Mouse (Mus musculus) heart, adult 2 months (tissue): ENCODE measurements around the gene Rpl21. TPM values are rescaled to one million over a fixed set of nuclear protein-coding genes. Genes with fewer than 3 reads are reported as not detected.

Experiments used
- DNase-seq, 2 experiments: peaks; one replicate each; pipeline ENCODE4 v3.0.0; 2021
- H3K27ac ChIP-seq: fragments of 200-600 bp; 2 replicates; pipeline ENCODE4 v1.8.1; 2022
- H3K27me3 ChIP-seq: fragments of 200-500 bp; 2 replicates; pipeline ENCODE4 v1.6.1; 2012; ENCODE audit warnings: mild to moderate bottlenecking, low read length, inconsistent platforms, mixed read lengths; ENCODE audit not compliant: control insufficient read depth, insufficient read depth
- H3K36me3 ChIP-seq: fragments of 200-500 bp; 2 replicates; pipeline ENCODE4 v1.6.1; 2012; ENCODE audit warnings: low read length, inconsistent platforms; ENCODE audit not compliant: control insufficient read depth, insufficient read depth
- H3K4me1 ChIP-seq: fragments of 200-500 bp; 2 replicates; pipeline ENCODE4 v1.6.1; 2011; ENCODE audit warnings: low read length; ENCODE audit not compliant: control insufficient read depth, insufficient read depth
- H3K4me3 ChIP-seq: fragments of 200-600 bp; 2 replicates; pipeline ENCODE4 v1.8.1; 2022
- H3K79me2 ChIP-seq: fragments of 200-500 bp; replicated peaks from 2 replicates; pipeline ENCODE4 v1.6.1; 2012; ENCODE audit warnings: mild to moderate bottlenecking, inconsistent platforms, low read length, moderate library complexity, mixed read lengths; ENCODE audit not compliant: control insufficient read depth, insufficient read depth
- H3K9ac ChIP-seq: fragments of 200-500 bp; 2 replicates; pipeline ENCODE4 v1.6.1; 2012; ENCODE audit warnings: low read depth, mild to moderate bottlenecking, control low read depth, inconsistent platforms, low read length, mixed read lengths
- CTCF ChIP-seq: fragments of 200-600 bp; IDR thresholded peaks from 2 replicates; pipeline ENCODE4 v1.8.1; 2022; ENCODE audit warnings: antibody characterized with exemption, mild to moderate bottlenecking, moderate library complexity
- EP300 ChIP-seq: fragments of 200-500 bp; IDR thresholded peaks from 2 replicates; pipeline ENCODE4 v1.6.1; 2011; ENCODE audit warnings: low read depth, low read length, control low read depth; ENCODE audit not compliant: insufficient read depth
- POLR2A ChIP-seq: fragments of 200-500 bp; IDR thresholded peaks from 2 replicates; pipeline ENCODE4 v1.6.1; 2011; ENCODE audit warnings: mild to moderate bottlenecking, low read depth, low read length, control low read depth; ENCODE audit not compliant: insufficient read depth
- WGBS: fragments of 180-500 bp; shearing (Covaris S2); methylation state at CpG from one replicate; pipeline ENCODE4 v1.1.7; 2018; 5-methylcytosine and 5-hydroxymethylcytosine counted together
- intact Hi-C: fragments of 180-260 bp; cut with DNase I; formaldehyde crosslinking; loops from one replicate; pipeline ENCODE4 v1.15.1; 2025
- long read RNA-seq: library from polyadenylated mRNA; stranded (forward); transcript quantifications from one replicate; pipeline ENCODE4 v2.0.0, GENCODE M21; 2021
- polyA plus RNA-seq: library from polyadenylated mRNA; depleted of rRNA; stranded (reverse); fragments of >200 nt; gene quantifications from 2 replicates; pipeline ENCODE4 v1.2.3, GENCODE M21; 2012; rRNA removed
- total RNA-seq, 2 experiments: library from RNA; stranded (reverse); gene quantifications; 2 replicates each; pipeline ENCODE4 v1.2.3; 2021

The Rpl21 gene
- 100 to 1,000 TPM; 119 to 143 TPM for total RNA-seq
- 44.4 and 61.1 TPM in 2 replicates for polyA plus RNA-seq
- long read RNA-seq, partial matches to known transcripts: 1 of 15 reads
- long read RNA-seq, other reads (novel, unspliced or antisense): 7 of 15 reads

DNA sequence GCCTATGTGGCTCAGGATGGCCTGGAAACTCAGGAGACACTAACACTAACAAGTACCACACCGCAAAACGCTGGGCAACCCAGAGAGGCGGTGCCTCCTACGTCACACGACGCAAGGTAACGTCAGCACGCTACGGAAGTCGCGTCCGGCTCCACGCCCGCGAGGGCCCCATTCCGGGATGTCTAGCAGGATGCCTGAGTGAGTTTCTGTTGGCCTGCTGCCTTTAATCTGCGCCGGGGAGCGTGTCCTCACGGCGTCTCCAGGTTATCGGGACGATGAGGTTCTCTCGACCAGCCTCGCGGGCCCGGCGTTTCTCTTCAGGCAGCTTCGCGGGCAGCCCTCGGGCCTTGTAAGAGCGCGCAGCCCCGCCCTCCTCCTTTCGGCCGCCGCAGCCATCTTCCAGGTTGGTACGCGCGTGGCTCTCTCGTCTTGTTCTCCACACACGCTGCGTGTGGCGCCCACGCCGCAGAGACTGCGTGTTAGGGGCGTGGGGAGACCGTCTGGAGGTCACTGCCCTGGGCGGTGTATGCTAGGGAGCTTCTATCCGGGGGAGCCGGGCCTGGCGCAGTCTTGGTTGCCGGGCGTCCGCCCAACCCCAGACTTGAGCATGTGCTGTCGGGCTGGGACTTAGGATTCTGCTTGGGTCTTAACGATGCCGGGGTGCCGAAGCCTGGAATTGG, at the start of gene Rpl21:
Rpl21 (plus strand) TSS at position 122 of the 680 bp plus-strand sequence.
- Histone ChIP-seq H3K4me3 (peak within 1 kb of the TSS; percentile 65), H3K9ac (peak within 1 kb of the TSS; percentile 94), H3K27ac (peak within 1 kb of the TSS; percentile 100), H3K27me3 (no peaks in the 10 kb centered on the region), H3K4me1 (peaks cover 2% of the 10 kb centered on the region; the same call in 1 of the 2 replicates), H3K36me3 (peaks cover 17% of the 10 kb centered on the region), H3K79me2 (no peaks in the 10 kb centered on the region)
- intact Hi-C loops: loop anchor here (1.0 to 10.0 kb wide), 5 partner anchors 12 to 242 kb away; partner anchors contain the start of genes Lnx2, Polr1d, Rasl11a and Usp12
- TF ChIP-seq CTCF: no peak
- peak; percentile 69 for TF ChIP-seq EP300
- TF ChIP-seq POLR2A: peak; percentile 94
- under 1% methylated on average over 60 of the region's 60 CpGs for WGBS
- peak; percentile 96 to 97 for DNase-seq

GRCm38 (mm10) chr5:146783300-146783699, 49.4 kb upstream of the Rpl21 start:
- Histone ChIP-seq H3K9ac (no peak overlapping the region), H3K79me2 (peaks cover 13% of the 10 kb centered on the region), H3K36me3 (0 out of 2 replicates have a peak, but pooled peaks cover 2% of the 10 kb centered on the region), H3K27ac (no peak overlapping the region), H3K4me1 (peaks cover 14% of the 10 kb centered on the region), H3K4me3 (no peak overlapping the region), H3K27me3 (no peaks in the 10 kb centered on the region)
- DNase-seq: no peak
- WGBS: 79% methylated on average over 10 of the region's 10 CpGs
- TF ChIP-seq CTCF: peak; percentile 52
- TF ChIP-seq POLR2A: no peak
- no peak for TF ChIP-seq EP300
- intact Hi-C loops: no loop called here

DNA sequence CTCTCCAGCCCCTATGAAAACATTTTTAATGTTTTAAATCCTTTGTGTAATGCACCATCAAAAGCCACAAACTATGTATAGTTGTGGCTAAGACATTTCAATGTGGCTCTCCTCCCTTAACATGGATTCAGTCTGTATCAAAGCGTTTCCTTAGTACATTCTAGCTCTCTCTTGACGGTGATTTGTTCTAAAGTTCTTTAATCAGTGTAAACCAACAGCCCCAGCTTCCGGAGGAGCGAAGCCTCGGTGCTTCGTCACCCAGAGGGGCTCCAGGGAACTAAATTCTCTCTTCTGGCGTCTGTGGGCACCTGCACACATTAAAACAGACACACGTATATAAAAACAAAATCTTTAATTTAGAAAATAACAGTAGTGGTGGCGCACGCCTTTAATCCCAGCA, 48.8 kb upstream of the Rpl21 start:
- H3K79me2 ChIP-seq: peaks cover 13% of the 10 kb centered on the region
- 0 out of 2 replicates have a peak, but pooled peaks cover 2% of the 10 kb centered on the region for H3K36me3 ChIP-seq
- peaks cover 14% of the 10 kb centered on the region for H3K4me1 ChIP-seq
- WGBS: 91% methylated on average over 10 of the region's 10 CpGs
- no peak overlapping the region for H3K4me3 ChIP-seq
- DNase-seq: no peak
- no peak for TF ChIP-seq EP300
- TF ChIP-seq POLR2A: no peak
- no peak for TF ChIP-seq CTCF
- H3K9ac ChIP-seq: no peak overlapping the region
- no peak overlapping the region for H3K27ac ChIP-seq
- intact Hi-C loops: no loop called here
- H3K27me3 ChIP-seq: no peaks in the 10 kb centered on the region

GRCm38 (mm10) chr5:146786123-146786522, 46.6 kb upstream of the Rpl21 start:
- no peak overlapping the region for H3K4me3 ChIP-seq
- WGBS: 70% methylated on average over 8 of the region's 8 CpGs
- no peaks in the 10 kb centered on the region for H3K36me3 ChIP-seq
- intact Hi-C loops: no loop called here
- peaks cover 17% of the 10 kb centered on the region for H3K79me2 ChIP-seq
- no peak for TF ChIP-seq EP300
- TF ChIP-seq POLR2A: no peak
- TF ChIP-seq CTCF: no peak
- peaks cover 6% of the 10 kb centered on the region for H3K4me1 ChIP-seq
- H3K9ac ChIP-seq: no peak overlapping the region
- no peak overlapping the region for H3K27ac ChIP-seq
- no peaks in the 10 kb centered on the region for H3K27me3 ChIP-seq
- DNase-seq: no peak

DNA sequence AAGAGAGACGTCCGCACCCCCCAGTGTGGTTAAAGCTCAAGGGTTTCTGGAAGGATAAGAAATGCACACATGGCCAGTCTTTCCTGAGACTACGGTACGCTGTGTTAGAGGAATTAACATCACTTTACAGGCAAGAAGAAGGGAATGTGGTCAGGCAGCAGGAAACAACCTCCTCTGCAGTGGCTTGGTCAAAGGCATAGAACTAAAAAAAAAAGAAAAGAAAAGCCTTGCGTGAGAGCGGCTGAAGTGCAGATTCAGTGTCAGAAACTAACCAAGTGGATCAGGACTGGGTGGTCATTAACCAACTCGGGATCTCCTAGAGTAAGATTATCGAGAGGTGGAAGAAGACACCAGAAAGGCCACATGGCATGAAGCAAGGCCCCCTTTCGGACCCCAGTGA, 43.3 kb upstream of the Rpl21 start:
- 78% methylated on average over 9 of the region's 9 CpGs for WGBS
- H3K4me1 ChIP-seq: peaks cover 11% of the 10 kb centered on the region
- H3K27me3 ChIP-seq: no peaks in the 10 kb centered on the region
- no peak overlapping the region for H3K27ac ChIP-seq
- H3K79me2 ChIP-seq: peaks cover 7% of the 10 kb centered on the region
- intact Hi-C loops: no loop called here
- H3K4me3 ChIP-seq: no peak overlapping the region
- H3K9ac ChIP-seq: no peak overlapping the region
- TF ChIP-seq EP300: no peak
- TF ChIP-seq CTCF: no peak
- TF ChIP-seq POLR2A: no peak
- no peaks in the 10 kb centered on the region for H3K36me3 ChIP-seq
- no peak for DNase-seq

GRCm38 (mm10) chr5:146790944-146791343, 41.7 kb upstream of the Rpl21 start:
- Histone ChIP-seq H3K27me3 (no peaks in the 10 kb centered on the region), H3K79me2 (peaks cover 7% of the 10 kb centered on the region), H3K4me3 (no peak overlapping the region), H3K4me1 (peaks cover 11% of the 10 kb centered on the region), H3K9ac (no peak overlapping the region), H3K36me3 (no peaks in the 10 kb centered on the region), H3K27ac (no peak overlapping the region)
- TF ChIP-seq EP300: no peak
- TF ChIP-seq POLR2A: no peak
- no peak for TF ChIP-seq CTCF
- WGBS: 61% methylated on average over 8 of the region's 8 CpGs
- no peak for DNase-seq
- intact Hi-C loops: loop anchor here (2.0 to 5.0 kb wide), 2 partner anchors 14 to 59 kb away; no protein-coding TSS in a partner anchor
